Mouse (Mus musculus): ENCODE measurements at regions not wholly inside any gene's neighbourhood (a gene's known extent, or its start where the extent isn't known, plus 50 kb on each side); places are given as distances from the start of the nearest gene placed in this dataset.
"Not testable (repeated sequence)": the region's sequence is repeated elsewhere in the genome, so short reads cannot be mapped to it uniquely, and the experiment has no call there.

DNA sequence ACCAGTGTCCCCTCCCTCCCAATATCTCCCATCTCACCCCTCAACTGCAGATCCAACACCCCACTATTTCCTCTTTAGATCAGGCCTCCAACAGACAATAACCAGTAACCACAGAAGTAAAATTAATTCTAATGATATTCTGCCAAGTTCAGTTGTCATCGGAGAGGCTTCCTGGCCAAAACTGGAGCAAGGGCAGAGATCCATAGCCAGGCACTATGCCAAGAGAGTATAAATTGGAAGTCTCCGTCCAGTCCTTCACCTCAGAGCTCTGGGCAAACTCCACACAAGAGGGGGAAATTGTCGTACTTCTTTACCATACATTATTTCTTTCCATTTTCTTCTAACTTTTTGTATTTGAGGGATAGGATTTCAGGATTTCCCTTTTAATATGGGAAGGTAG lies 1353.4 kb upstream of the Aga start:
- DNase-seq (ENCODE audit: low read depth) = no peak
- TF ChIP-seq CTCF (IDR thresholded peaks at IDR 0.05; ENCODE audit: borderline replicate concordance, extremely low read depth, insufficient read depth, insufficient read length) (no peak), POLR2A (IDR thresholded peaks at IDR 0.05; ENCODE audit: borderline replicate concordance, extremely low read depth, insufficient read depth, insufficient read length, poor library complexity, severe bottlenecking) (no peak)

DNA sequence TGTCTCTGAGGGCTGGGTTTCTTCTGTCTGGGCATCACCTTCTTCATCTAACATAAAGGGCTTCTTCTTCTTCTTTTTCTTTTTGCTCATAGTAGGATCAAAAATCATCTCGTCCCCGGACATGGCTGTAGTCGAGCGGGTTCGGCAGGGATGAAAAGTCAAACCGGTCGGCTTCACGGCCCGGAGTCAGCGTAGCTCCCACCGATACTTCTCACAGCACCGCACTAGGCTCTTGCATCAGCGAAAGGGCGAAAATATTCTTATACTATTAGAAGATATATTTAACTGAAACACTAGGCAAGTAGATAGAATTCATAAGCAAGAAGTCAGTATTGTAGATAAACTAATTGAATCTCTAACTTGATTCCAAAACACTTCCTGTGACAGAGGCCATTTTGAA lies 1314.6 kb upstream of the Aga start:
- DNase-seq (ENCODE audit: low read depth) = not testable (repeated sequence)

DNA sequence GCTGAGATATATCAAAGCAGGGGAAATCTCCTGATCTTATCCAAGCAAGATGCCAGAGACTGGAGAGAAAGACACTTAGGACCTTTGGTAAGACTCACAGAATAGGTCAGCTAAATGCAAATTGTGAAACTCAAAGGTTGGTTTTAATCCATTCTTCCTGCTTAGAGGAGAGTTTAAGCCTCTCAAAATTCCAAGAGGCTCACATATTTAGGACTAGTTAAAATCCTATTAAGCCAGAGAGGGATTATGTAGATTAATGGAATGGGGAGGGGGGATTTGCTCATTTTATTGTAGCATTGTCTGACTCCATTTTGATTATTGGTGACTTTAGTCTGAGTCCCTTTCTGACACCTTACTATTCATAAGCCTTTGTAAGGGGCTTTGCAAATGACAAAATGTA lies 1284.0 kb upstream of the Aga start:
- DNase-seq (ENCODE audit: low read depth) = peak; percentile 35
- TF ChIP-seq CTCF (IDR thresholded peaks at IDR 0.05; ENCODE audit: borderline replicate concordance, extremely low read depth, insufficient read depth, insufficient read length) (no peak), POLR2A (IDR thresholded peaks at IDR 0.05; ENCODE audit: borderline replicate concordance, extremely low read depth, insufficient read depth, insufficient read length, poor library complexity, severe bottlenecking) (no peak)

DNA sequence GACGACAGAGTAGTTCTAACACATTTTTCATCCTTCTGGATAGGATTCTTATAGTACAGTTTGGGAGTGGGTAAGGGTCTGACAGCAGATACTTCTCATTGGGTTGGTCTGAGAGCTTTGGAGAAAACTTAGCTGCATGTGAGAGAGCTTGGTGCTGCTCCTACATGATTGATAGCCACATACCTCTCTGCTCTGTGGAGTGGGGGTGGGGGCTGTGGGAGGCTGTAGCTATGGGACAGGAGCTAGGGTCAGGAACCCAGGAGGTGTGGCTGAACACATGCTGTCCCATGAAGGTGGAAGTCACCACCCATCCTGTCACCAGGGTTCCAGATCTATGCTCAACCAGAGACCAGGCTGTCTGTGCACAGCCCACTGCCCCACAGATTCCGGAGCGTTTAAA lies 1255.5 kb upstream of the Aga start:
- TF ChIP-seq POLR2A (IDR thresholded peaks at IDR 0.05; ENCODE audit: borderline replicate concordance, extremely low read depth, insufficient read depth, insufficient read length, poor library complexity, severe bottlenecking) = no peak
- no peak for TF ChIP-seq CTCF (IDR thresholded peaks at IDR 0.05; ENCODE audit: borderline replicate concordance, extremely low read depth, insufficient read depth, insufficient read length)
- DNase-seq (ENCODE audit: low read depth) = no peak
